Mouse (Mus musculus): ENCODE results near the gene Anapc2.

Anapc2 gene

DNA sequence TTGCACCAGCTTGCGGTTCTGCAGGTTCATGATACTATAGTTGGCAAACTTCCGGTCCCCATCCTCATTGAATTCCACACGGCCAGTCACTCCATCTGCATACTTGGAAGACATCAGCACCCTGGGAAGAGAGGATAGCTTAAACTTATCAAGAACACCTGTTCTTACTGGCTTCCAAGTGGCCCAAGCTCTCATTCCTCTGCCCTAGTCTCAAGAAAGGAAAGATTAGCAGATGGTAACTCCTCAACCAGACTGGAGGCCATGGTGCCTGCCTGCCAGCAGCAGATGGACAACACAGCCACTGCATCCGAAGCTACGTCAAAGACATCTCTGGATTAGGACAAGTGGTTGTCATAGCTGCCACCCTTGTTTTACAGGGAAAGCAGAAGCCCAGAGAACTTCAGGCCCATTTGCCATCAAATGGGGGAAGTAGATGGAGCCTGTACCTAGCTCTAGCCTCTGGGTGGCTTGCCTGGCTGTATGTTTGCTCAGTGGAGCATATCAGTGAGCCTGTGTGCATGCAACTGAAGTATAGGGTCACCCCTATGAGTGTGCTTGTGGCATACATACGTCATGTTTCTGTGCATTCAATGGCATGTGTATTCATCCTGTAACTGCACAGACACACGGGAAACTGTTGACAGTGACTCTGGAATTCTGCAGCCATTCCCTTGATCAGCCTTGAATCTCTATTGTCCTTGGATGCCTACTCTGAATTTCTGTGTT is 31.8 kb downstream of the Anapc2 start:
- DNase-seq (ENCODE audit: low spot score), result no peak

DNA sequence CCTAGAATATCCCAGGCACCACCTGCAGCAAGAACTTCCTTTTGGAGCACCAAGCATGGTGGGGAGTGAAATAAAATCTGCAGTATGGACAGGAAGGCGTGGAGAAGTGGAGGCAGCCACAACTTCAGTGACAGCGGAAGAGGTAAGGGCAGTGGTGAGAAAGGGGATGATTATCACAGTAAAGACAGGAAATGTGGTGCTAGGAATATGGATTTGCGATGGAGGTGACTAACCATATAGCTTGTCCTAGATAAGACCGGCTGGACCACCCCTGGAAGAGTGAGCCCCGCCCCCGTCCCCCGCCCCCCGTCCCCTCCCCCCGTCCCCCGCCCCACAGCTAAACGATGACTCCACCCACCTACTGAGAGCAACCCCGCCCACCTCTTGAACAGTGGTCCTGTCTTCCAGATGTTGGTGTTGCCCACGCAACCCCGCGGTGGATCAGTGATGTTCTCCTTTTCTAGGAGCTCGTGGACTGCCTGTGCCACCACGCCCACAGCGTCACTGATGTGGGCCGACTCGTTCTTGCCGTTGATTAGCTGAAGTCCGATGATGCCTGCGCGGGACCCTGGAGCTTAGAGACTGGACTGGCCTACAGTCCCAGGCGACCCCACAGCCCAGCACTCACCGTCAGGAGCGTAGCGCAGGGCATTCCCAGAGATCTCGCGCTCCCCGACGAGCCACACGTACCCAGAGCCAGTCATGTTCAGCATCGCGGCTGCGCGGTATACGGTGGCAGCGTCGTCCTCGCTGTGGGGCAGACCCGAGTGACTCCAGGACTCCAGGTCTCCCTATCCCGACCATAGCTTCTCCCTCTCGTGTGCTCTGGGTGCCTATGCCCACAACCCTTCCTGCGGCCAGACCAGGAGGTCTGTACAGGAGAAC is 32.6 kb downstream of the Anapc2 start:
- DNase-seq (ENCODE audit: low spot score), result no peak

DNA sequence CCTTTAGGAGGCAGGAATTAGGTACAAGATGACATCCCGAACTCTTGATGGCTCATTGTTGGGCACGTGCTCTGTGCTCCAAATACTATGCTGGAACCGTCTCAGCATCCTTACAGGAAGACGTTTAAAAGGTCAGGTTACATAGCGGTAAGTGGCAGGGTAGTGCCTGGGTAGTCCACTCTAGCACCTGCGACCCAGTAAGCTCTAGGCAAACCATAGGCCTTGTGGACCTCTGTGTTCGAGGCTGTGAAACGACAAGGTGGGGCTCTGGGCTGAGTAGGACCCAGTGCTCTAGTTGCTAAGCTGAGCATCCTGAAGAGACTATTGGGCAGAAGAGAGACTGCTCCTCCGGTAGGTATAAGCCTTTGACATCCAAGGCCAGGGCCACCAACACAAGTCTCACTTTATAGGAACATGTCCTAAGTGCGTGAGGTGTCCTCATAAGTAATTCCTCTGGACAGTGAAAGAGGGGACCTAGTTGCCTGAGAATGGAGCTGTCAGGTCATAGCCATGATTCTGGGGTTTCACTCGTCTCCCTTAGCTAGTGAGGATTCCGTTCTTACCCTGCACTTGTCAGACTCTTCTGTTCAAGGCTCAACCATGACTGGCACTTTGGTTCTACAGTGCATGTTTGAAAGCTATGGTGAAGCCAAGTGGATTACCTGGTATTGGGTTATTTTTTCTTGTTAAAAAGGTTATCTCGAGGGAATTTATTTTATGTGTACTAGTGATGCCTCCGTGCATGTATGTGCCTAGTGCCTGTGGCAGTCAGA is 33.5 kb downstream of the Anapc2 start:
- DNase-seq (ENCODE audit: low spot score), result no peak

DNA sequence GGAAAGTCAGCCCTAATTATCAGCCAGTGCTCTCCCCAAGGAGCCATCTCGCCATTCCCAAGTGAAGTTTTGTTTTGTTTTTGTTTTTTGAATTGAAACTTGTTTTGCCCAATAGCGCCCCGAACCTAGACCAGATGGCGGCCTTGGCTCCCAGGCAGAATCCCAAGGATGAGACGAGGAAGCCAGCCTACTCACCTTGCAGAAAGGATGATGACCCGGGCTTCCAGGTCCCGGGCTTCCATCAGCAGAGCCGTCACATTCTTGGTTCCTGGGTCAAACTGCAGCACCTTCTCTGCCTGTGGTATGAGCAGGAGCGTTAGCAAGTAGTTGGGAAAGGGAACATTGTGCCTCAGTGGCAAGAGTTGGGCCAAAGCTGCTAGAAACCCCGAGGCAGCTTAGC is 37.9 kb downstream of the Anapc2 start:
- no peak for DNase-seq (ENCODE audit: low spot score)

DNA sequence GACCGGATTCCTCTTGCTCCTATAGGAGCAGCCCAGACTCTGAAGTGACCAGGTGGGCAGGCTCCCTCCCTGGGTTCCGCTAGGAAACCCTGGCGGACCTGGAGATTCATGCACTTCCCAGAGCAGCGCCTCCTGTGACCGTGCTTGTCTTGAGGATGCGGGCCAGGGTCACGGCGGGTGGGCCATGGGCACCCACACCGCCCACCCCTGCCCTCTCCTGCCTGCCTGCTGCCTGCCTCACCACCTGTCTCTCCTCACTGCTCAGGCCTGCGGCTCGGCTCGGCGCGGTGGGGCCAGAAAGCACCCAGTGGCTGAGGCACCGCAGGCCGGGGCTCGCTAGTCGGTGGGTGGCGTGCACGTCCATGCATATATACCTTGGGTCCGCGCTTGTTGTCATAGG is 38.7 kb downstream of the Anapc2 start:
- no peak for DNase-seq (ENCODE audit: low spot score)

DNA sequence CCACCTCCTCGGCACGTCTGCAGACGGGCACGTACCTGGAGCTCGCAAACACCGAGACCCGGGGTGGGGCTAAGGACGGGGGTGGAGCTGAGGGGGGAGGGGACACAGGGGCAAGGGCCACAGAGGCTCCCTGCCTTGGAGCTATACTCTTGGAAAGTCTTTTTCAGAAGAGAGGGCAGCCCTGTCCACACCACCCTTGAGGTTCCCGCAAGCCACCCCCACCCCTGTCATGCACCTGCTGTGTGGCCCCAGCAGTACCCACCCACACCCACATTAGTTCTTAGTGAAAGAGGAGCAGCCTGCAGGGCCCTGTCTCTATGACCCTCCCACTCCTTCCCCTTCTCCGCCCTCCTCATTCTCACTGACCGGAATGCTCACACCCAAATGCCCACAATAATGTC is 39.2 kb downstream of the Anapc2 start:
- DNase-seq (ENCODE audit: low spot score), result no peak

DNA sequence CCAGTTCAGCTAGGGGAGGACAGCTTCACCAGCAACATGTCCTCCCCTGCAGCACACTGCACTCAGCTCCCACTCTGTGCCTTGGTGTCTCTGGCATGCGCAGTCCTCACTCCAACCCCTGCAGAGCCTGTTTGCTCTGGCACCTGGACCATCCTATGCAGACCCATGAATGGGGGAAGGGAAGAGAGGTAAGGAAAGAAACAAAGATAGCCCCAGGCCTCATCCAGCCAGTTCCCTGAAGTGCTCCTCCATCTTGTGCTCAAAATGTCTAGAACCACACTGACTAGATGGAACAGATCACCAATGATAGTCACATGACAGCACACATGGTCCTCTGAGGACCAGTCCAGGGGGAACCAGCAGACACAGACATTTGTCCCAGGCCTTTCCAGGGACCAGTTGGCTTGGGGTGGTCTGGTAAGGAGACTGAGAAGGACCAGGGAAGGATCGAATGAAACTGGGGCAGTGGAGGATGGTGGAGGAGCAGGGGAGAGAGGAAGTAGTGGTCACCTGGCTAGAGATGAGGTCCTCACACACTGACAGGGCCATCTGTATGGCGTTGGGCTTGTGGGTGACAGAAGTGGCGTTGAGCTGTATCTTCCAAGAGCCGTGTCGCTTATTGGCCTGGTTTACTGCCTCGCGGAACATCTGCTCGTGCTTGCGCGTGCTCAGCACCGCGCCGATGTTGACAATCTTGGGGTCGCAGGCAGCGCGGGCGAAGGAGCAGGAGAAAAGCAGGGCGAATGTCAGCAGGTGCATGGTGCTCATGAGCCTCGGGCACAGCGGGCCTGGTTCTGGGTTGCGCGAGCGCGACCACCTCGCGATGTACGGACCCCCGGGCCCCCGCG is 46.1 kb downstream of the Anapc2 start:
- DNase-seq (ENCODE audit: low spot score), result no peak

DNA sequence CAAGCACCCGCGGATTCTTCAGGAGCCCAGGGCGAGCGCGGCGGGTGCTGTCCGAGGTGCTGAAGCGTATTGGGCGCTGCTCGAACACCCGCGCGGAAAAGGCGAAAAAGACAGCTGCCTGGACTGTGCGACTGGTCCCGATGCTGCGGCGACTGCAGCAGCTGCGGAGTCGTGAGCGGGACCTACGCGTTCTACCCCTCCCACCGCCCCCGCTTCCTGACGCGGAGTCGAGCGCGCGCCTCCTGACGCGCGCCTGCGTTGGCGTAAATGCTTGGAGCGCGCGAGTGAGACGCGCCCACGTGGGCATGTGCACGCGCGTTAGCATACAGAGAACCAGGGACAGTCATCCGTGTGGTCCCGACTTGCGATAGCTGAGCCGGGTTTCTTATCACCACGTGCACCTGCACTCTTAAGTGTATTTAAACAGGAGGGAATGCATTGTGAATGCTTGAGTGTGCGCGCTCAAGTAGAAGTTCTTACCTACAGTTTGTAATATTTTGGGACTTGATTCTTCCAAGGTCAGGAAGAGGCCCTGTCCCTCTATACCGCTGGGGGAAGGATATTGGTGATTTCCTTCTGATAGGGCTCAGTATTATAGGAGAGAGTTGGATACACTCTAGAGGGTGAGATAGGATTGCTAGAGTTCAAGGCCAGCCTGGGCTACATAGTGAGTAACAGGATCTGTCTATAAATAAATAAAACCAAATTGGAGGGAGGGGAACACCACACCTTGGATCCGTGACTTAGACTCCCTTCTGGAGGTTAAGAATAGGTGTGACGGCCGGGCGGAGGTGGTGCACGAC is 46.9 kb downstream of the Anapc2 start, which contains the start of gene Grin1:
Gene Grin1, minus strand, starts transcription at position 217 of the 803 bp plus-strand sequence.
- peak; percentile 61 for DNase-seq (ENCODE audit: low spot score)

DNA sequence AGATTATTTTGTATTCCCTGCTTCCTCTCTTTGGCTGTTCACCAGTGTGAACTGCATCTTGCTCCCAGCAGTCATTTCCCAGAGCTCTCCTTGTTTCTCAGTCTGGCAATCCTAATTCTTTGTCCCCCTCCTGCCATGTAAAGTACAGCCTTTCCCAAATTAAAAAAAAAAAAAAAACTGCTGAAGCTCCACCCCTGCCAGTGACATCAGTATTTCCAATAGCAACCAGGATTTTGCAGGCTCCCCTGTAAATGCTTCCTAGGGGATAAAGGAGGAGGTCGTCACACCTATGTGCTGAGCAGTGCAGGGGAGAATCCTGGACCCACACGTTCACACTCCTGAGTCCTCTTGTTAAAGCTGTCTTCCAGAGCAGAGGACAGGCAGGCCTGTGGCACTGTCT is 47.8 kb downstream of the Anapc2 start:
- no peak for DNase-seq (ENCODE audit: low spot score)

DNA sequence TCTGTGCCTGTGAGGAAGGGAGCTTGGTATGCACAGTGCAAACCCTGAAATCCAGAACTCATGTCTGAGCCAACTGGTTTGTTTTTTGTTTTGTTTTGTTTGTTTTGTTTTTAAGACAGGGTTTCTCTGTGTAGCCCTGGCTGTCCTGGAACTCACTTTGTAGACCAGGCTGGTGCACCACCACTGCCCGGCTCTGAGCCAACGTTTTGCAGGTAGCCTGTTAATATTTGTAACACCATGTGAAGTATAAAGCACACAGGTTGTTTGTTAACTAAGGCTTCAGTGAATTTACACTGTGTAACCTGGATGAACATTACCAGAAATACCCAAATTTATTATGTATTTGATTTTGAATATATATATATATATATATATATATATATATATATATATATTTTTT is 53.8 kb downstream of the Anapc2 start:
- DNase-seq (ENCODE audit: low spot score), result no peak

DNA sequence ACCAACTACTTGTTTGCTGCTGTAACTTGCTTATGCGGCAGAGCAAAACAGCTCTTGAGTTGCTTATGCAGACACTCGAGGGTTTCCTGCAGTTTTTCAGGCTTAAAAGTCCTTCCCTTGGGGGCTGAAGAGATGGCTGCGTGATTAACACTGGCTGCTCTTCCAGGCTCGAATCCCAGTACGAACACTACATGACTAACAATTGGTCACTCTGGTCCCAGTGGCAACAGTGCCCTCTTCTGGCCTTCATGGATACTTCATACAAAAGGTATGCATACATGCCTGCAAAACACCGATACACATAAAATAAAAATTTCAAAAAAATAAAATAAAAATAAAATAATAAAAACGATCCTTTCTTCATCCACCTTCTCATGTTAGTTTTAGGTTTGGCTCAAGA is 56.2 kb downstream of the Anapc2 start:
- DNase-seq (ENCODE audit: low spot score), result no peak

DNA sequence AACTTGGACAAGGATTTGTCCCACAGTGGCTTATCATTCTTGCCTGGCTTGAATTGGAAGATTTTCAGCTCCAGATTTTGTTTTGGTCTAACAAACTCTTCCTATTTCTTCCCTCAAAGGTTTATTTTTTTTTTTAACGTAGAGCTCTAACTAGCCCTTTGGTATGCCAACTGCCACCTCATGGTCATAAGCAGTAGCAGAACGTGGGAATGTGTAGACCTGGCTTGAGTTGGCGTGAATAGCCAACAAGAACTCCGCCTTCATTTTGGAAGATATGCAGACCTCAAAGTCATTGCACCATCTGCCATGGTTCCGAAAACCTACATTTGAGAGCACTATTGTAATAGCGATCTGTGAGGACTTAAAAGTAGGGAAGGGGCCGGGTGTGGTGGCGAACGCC is 59.2 kb downstream of the Anapc2 start:
- no peak for DNase-seq (ENCODE audit: low spot score)

DNA sequence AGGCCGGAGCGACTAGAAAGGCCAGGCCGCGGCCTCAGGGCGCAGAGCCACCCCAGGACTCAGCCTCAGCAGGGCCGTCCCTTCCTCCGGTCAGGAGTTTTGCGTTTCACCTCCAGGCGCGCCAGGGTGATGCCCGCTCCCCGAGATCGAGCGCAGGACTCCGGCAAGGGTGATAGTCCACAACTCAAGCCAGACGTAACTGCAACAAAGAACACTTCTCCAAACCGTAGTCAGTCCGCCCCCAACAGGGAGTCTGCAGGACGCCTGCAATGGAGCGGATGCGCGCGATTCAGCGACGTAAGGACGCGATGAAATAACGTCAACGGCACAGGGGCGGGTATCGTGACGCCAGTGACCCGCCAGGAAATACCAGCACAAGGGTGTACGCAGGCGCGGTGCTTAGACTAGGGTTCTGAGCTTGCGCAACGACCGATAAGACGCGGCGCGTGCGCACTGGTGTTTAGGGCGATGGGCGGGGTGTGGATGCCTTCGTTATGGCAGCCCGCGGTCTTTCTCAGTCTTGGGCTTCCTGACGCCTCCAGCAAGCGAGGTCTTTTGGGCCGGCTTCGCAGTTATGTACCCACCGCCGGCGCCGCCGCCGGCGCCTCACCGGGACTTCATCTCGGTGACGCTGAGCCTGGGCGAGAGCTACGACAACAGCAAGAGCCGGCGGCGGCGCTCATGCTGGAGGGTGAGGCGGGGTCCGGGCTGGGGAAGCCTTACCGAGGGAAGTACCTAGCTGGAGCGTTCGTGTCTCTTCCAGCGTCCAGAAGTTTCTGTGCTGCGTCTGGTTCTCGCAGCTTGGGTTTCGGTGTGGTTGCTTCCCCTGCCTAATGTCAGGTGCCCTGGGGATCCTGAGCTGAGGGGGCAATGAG is 60.2 kb downstream of the Anapc2 start, which contains the start of gene Man1b1:
Gene Man1b1, plus strand, starts transcription at position 53 of the 875 bp plus-strand sequence.
- DNase-seq (ENCODE audit: low spot score), result peak; percentile 99

DNA sequence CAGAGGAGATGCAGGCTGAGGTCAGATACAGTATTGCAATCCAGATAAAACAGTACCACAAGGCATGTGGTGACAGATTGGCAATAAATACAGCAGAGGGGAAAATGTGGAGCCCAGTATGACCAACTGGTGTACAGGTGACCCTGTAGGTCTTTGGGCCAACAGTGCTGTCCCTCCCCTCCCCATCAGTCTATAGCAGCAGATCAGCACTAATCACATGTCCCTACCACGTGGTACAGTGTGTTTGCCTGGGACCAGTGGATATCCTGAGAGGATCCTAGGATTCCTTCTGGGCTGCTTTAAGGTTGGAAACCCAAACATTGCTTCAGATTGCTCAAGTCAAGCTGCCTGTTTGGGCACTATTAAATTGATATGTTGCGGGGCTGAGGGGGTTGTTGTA is 61.3 kb downstream of the Anapc2 start:
- no peak for DNase-seq (ENCODE audit: low spot score)
